Mouse (Mus musculus) embryonic facial prominence, embryonic 15.5 days (tissue): ENCODE data around the gene Gpr152. TPM values are rescaled to one million over a fixed set of nuclear protein-coding genes. Genes with fewer than 3 reads are reported as not detected.

Source experiments
- ATAC-seq: fragments of 200-750 bp; cut with Nextera tagmentation; 2 replicates; pipeline ENCODE4 v1.8.0; 2017; ENCODE audit warnings: low read depth, moderate TSS enrichment; ENCODE audit not compliant: insufficient number of reproducible peaks, low FRiP score, low TSS enrichment
- H3K27ac ChIP-seq: fragments of 300-500 bp; sonication (generic); replicated peaks from 2 replicates; pipeline ENCODE4 v1.5.1; 2015; ENCODE audit warnings: mild to moderate bottlenecking, inconsistent platforms
- H3K27me3 ChIP-seq: fragments of 300-500 bp; sonication (generic); 2 replicates; pipeline ENCODE4 v1.6.1; 2015; ENCODE audit warnings: inconsistent platforms
- H3K36me3 ChIP-seq: fragments of 300-500 bp; sonication (generic); 2 replicates; pipeline ENCODE4 v1.6.1; 2015; ENCODE audit warnings: mild to moderate bottlenecking, inconsistent platforms
- H3K4me1 ChIP-seq: fragments of 300-500 bp; sonication (generic); 2 replicates; pipeline ENCODE4 v1.6.1; 2015; ENCODE audit warnings: inconsistent platforms
- H3K4me2 ChIP-seq: fragments of 300-500 bp; sonication (generic); replicated peaks from 2 replicates; pipeline ENCODE4 v1.6.1; 2015; ENCODE audit warnings: mild to moderate bottlenecking, inconsistent platforms
- H3K4me3 ChIP-seq: fragments of 300-500 bp; sonication (generic); replicated peaks from 2 replicates; pipeline ENCODE4 v1.5.1; 2015; ENCODE audit warnings: mild to moderate bottlenecking, inconsistent platforms
- H3K9ac ChIP-seq: fragments of 300-500 bp; sonication (generic); 2 replicates; pipeline ENCODE4 v1.6.1; 2015; ENCODE audit warnings: inconsistent platforms
- H3K9me3 ChIP-seq: fragments of 300-500 bp; sonication (generic); replicated peaks from 2 replicates; pipeline ENCODE4 v1.6.1; 2016; ENCODE audit warnings: inconsistent platforms
- WGBS: fragments of 180-500 bp; shearing (Covaris S2); methylation state at CpG from one replicate; pipeline ENCODE4 v1.1.7; 2015; 5-methylcytosine and 5-hydroxymethylcytosine counted together
- polyA plus RNA-seq: library from polyadenylated mRNA; unstranded; fragments of >200 nt; fragmentation: Nextera tagmentation; extraction: Ambion mirVana; gene quantifications from 2 replicates; pipeline ENCODE4 v1.2.1, GENCODE M21; 2015

Gpr152 gene
- polyA plus RNA-seq, 1 experiment from 2014 or later, result not detected

GRCm38 (mm10) chr19:4164721-4165120 lies 25.1 kb downstream of the Gpr152 start:
- no peaks in the 10 kb centered on the region for H3K9me3 ChIP-seq
- no peak overlapping the region for H3K27ac ChIP-seq
- no peak overlapping the region for H3K9ac ChIP-seq
- no peak overlapping the region for H3K4me2 ChIP-seq
- ATAC-seq, result no peak
- no peak overlapping the region for H3K4me3 ChIP-seq
- peaks cover 18% of the 10 kb centered on the region for H3K36me3 ChIP-seq
- H3K27me3 ChIP-seq, result no peaks in the 10 kb centered on the region
- WGBS, result 80% methylated on average over 2 of the region's 2 CpGs
- peaks cover 14% of the 10 kb centered on the region for H3K4me1 ChIP-seq

GRCm38 (mm10) chr19:4166678-4167476 lies 27.3 kb downstream of the Gpr152 start:
- no peaks in the 10 kb centered on the region for H3K27me3 ChIP-seq
- H3K4me1 ChIP-seq, result peaks cover 29% of the 10 kb centered on the region
- H3K9ac ChIP-seq, result no peak overlapping the region
- no peak for ATAC-seq
- no peaks in the 10 kb centered on the region for H3K36me3 ChIP-seq
- no peaks in the 10 kb centered on the region for H3K9me3 ChIP-seq
- 77% methylated on average over 9 of the region's 9 CpGs for WGBS
- H3K4me3 ChIP-seq, result no peak overlapping the region
- no peak overlapping the region for H3K27ac ChIP-seq
- H3K4me2 ChIP-seq, result no peak overlapping the region

- peak overlapping the region; percentile 74 for H3K9ac ChIP-seq
- H3K4me3 ChIP-seq, result peak overlapping the region; percentile 52
- peaks cover 25% of the 10 kb centered on the region for H3K4me1 ChIP-seq
- H3K4me2 ChIP-seq, result peak overlapping the region; percentile 91
- H3K9me3 ChIP-seq, result no peaks in the 10 kb centered on the region
- WGBS, result under 1% methylated on average over 43 of the region's 43 CpGs
- no peaks in the 10 kb centered on the region for H3K36me3 ChIP-seq
- peak overlapping the region; percentile 91 for H3K27ac ChIP-seq
- H3K27me3 ChIP-seq, result no peaks in the 10 kb centered on the region
- peak; percentile 94 for ATAC-seq
Measured at GRCm38 (mm10) chr19:4169378-4169784, 29.8 kb downstream of the Gpr152 start.

- Histone ChIP-seq H3K27me3 (no peaks in the 10 kb centered on the region), H3K4me3 (peak overlapping the region; percentile 52), H3K9me3 (no peaks in the 10 kb centered on the region), H3K27ac (peak overlapping the region; percentile 91), H3K4me2 (peak overlapping the region; percentile 91), H3K9ac (peak overlapping the region; percentile 74), H3K4me1 (peaks cover 25% of the 10 kb centered on the region), H3K36me3 (no peaks in the 10 kb centered on the region)
- WGBS, result 4% methylated on average over 27 of the region's 27 CpGs
- ATAC-seq, result peak; percentile 32
Measured at GRCm38 (mm10) chr19:4169810-4170209, 30.2 kb downstream of the Gpr152 start.

DNA sequence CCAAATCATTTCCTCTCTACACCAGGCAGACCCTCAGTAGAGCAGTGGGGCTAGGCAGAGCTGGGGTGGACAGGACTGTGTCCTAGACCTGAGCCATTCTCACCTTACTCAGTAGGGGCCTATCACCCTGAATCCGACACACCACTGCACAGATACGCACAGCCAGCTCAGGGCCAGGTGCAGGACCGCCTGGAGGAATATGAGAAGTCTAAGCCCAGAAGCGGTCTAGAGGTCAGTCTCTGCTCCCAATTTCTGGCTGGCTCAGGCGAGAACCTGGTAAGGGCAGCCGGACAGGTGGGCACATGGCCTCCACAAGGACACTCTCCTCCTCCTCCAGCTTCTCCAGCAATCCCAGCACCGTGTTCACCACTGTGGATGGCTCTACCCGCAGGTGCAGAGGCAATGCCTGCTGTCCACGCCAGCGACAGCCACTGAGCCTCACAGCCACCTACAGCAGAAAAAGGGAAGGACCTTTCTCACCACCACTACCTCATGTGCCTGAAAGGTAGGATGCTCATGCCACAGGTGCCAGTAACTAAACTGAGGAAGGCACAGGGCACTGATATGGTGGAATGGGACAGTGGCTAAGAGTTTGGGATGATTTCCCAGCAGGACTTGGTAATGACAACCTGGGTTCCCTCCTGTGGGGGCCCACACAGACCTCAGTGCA lies 31.3 kb downstream of the Gpr152 start:
- H3K27me3 ChIP-seq, result no peaks in the 10 kb centered on the region
- no peak for ATAC-seq
- WGBS, result 86% methylated on average over 10 of the region's 10 CpGs
- H3K36me3 ChIP-seq, result no peaks in the 10 kb centered on the region
- no peak overlapping the region for H3K4me2 ChIP-seq
- no peaks in the 10 kb centered on the region for H3K9me3 ChIP-seq
- H3K4me1 ChIP-seq, result peaks cover 34% of the 10 kb centered on the region
- H3K27ac ChIP-seq, result no peak overlapping the region
- no peak overlapping the region for H3K9ac ChIP-seq
- no peak overlapping the region for H3K4me3 ChIP-seq

DNA sequence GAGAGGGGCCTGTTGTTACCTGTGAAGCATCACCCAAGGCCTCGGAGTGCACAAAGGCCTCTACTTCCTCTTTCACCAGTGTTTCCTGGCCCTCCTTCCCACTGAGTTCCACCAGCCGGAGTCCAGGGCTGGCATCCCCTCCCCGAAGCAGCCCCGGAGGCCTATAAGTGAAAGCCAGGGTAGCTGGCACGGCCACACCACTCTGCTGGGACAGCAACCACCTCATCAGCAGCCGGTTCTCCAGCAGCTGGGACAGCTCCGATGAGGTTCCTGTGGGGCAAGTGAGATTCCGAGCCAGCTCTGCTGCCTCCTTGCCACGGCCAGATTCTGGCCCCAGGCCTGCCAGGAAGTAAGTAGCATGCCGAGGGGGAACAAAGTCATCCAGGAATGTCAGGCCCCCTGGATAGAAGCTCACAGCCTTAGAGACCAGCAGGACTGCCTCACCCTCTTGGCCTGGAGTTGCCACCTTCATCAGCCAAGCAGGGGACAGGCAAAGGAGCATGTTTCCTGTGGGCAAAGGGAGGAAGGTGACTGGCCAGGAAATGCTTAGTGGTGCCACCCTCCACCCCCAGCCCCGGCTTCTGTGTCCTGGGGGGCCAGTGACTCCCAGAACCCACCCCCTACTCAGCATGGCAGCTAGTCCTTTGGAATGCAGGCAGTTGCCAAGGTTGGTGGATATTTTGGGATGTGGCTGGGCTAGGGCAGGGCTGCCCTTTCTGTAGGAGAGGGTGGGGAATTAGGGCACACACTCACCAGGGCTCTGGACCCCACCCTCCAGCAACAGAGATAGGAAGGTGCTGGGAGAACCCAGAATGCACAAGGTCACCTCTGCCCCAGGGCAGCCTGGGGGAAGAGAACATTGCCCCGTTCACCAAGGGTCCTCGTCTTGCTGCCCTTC lies 32.1 kb downstream of the Gpr152 start:
- Histone ChIP-seq H3K36me3 (no peaks in the 10 kb centered on the region), H3K9ac (no peak overlapping the region), H3K4me1 (peaks cover 36% of the 10 kb centered on the region), H3K4me2 (no peak overlapping the region), H3K4me3 (no peak overlapping the region), H3K27me3 (no peaks in the 10 kb centered on the region), H3K9me3 (no peaks in the 10 kb centered on the region), H3K27ac (peak overlapping the region; percentile 65)
- no peak for ATAC-seq
- 56% methylated on average over 13 of the region's 13 CpGs for WGBS

- Histone ChIP-seq H3K4me2 (no peak overlapping the region), H3K27ac (no peak overlapping the region), H3K27me3 (no peaks in the 10 kb centered on the region), H3K36me3 (no peaks in the 10 kb centered on the region), H3K4me3 (no peak overlapping the region), H3K9ac (no peak overlapping the region), H3K9me3 (no peaks in the 10 kb centered on the region), H3K4me1 (peaks cover 36% of the 10 kb centered on the region)
- 53% methylated on average over 11 of the region's 11 CpGs for WGBS
- no peak for ATAC-seq
Measured at GRCm38 (mm10) chr19:4172925-4173324, 33.3 kb downstream of the Gpr152 start.

DNA sequence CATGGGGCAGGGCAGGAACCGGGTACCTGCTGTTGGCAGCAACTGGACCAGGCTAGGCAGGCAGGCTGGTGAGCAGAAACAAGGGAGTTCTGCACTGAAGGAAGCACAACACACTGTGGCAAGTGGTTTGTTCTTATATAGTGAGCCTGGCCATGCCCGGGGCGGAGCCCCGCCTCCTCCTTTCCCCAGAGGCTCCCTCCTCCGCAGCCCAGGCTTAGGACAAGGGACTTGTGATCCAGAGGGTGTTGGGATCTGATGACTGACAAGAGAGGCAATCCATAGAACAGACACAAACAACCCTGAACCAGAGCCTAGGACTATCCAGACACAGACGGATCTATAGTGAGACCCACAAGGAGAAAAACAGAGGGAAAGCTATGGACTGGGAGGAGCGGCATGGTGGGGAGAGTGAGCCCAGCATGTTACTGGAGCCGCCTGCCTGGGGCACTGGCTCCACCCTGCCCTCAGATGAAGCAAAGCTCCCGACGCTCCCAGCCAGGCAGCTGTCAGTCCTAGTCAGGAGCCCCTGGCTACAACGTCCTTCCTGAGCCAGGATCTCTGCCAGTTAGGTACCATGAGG lies 35.9 kb downstream of the Gpr152 start, which contains the start of gene Carns1:
Gene Carns1 (minus strand): TSS at position 112 of the 580 bp plus-strand sequence.
- Histone ChIP-seq H3K9ac (no peak within 1 kb of the TSS), H3K27ac (peak within 1 kb of the TSS; percentile 24), H3K4me2 (peak within 1 kb of the TSS; percentile 26), H3K27me3 (no peaks in the 10 kb centered on the region), H3K36me3 (no peaks in the 10 kb centered on the region), H3K9me3 (no peaks in the 10 kb centered on the region), H3K4me3 (0 out of 2 replicates have a peak within 1 kb of the TSS, but pooled peaks have one; percentile 1), H3K4me1 (peaks cover 26% of the 10 kb centered on the region)
- WGBS, result 8% methylated on average over 11 of the region's 11 CpGs
- ATAC-seq, result peak; percentile 74

GRCm38 (mm10) chr19:4180411-4180810 lies 40.8 kb downstream of the Gpr152 start:
- Histone ChIP-seq H3K27ac (no peak overlapping the region), H3K36me3 (no peaks in the 10 kb centered on the region), H3K9ac (no peak overlapping the region), H3K4me2 (no peak overlapping the region), H3K4me3 (no peak overlapping the region), H3K9me3 (no peaks in the 10 kb centered on the region), H3K27me3 (no peaks in the 10 kb centered on the region), H3K4me1 (peaks cover 19% of the 10 kb centered on the region)
- WGBS, result 83% methylated on average over 7 of the region's 7 CpGs
- ATAC-seq, result no peak

DNA sequence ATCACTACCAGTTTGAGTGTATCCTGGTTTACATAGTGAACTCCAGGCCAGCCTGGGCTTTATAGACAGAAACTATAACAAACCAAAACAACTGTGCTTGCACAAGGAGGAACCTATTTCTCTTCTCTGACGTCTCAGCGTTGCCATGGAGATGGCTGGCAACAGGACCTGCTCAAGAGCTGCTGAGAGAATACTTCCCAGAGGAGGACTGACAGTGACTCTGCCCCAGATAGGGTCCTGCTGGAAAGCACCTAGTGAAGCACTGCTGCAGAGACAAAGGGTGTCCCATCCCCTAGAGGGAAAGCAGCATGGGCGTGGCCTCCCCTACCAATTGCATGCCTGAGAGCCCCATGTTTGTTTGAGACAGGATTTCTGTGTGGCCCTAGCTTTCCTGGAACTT lies 42.3 kb downstream of the Gpr152 start:
- WGBS, result 41% methylated on average over 3 of the region's 3 CpGs
- no peak for ATAC-seq
- H3K4me3 ChIP-seq, result no peak overlapping the region
- H3K27ac ChIP-seq, result no peak overlapping the region
- H3K27me3 ChIP-seq, result no peaks in the 10 kb centered on the region
- H3K9me3 ChIP-seq, result no peaks in the 10 kb centered on the region
- H3K4me1 ChIP-seq, result peaks cover 16% of the 10 kb centered on the region
- H3K36me3 ChIP-seq, result no peaks in the 10 kb centered on the region
- no peak overlapping the region for H3K4me2 ChIP-seq
- H3K9ac ChIP-seq, result no peak overlapping the region
